Mouse (Mus musculus) adrenal gland, adult 2 months (tissue): ENCODE data around the gene Evc2. TPM values are rescaled to one million over a fixed set of nuclear protein-coding genes. Genes with fewer than 3 reads are reported as not detected.

Source experiments
- DNase-seq: peaks from one replicate; pipeline ENCODE4 v3.0.0; 2021
- long read RNA-seq: library from polyadenylated mRNA; stranded (forward); transcript quantifications from one replicate; pipeline ENCODE4 v2.0.0, GENCODE M21; 2021
- polyA plus RNA-seq: library from polyadenylated mRNA; depleted of rRNA; stranded (reverse); fragments of >200 nt; gene quantifications from 2 replicates; pipeline ENCODE4 v1.2.3, GENCODE M21; 2012; rRNA removed
- total RNA-seq, 2 experiments: library from RNA; stranded (reverse); gene quantifications; 2 replicates each; pipeline ENCODE4 v1.2.3; 2021

Gene Evc2
- total RNA-seq (10 to 100 TPM; 11.8 to 19.8 TPM), polyA plus RNA-seq (19.6 and 22.1 TPM in 2 replicates)
- long read RNA-seq, full-length matches to known transcripts, result 10 of 27 reads
- long read RNA-seq, partial matches to known transcripts, result 2 of 27 reads
- long read RNA-seq, other reads (novel, unspliced or antisense), result 15 of 27 reads

DNA sequence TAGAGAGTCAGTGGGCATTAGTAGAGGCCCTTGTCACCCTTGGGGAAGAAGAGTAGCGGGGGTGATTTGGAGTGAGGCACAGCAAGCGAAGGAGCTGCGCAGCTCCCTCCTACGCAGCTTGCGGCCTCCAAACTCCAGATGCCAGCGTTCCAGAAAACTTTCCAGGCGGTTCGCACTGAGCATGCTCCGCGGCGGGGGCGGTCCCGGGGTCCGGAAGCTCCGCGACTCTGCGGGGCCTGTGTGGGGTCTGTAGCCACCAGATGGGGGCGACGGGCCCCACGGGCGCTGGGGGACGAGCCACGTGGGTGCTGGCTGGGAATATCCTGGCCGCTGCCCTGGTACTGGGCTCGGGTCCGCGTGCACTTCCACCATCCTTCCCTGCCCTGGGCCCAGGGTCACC, at the start of gene Evc2:
Gene Evc2, plus strand, starts transcription at position 212 of the 400 bp plus-strand sequence.
- peak; percentile 89 for DNase-seq

DNA sequence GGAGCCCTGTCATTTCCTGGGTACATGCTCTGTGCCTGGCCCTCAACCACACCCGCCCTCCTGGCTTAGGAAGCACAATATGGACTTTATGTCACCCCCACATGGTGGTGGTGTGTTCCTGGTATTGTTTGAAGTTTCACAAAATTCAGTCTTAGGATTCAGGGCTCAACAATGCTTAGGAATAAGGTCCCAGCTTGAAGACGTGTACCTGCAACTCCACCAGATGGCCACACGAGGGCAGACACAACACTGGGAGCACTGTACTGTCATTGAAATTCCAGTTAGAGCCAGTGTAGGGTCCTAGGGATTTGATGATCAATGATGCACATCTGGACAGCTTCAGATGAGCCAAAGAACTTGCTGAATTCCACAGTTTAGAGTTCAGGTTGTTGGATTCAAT, 49.1 kb upstream of the Evc2 start:
- DNase-seq, result peak; percentile 28

DNA sequence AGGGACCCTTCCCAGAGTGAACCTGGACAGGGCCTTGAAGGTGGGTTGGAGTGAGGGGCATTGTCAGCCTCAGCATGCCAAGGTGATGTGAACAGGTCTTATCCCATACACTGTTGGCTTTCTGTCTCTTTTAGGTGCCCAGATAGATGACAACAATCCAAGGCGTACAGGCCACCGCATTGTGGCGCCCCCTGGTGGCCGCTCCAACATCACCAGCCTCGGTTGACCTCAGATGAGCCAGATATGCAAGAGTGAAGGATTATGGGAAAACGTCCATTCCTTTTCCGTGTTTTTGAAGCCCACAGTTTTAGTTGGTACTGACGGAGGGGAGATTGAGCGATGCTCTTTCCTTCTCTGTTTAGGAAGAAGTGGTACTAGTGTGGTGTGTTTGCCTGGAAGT, 47.3 kb upstream of the Evc2 start:
- DNase-seq, result no peak

DNA sequence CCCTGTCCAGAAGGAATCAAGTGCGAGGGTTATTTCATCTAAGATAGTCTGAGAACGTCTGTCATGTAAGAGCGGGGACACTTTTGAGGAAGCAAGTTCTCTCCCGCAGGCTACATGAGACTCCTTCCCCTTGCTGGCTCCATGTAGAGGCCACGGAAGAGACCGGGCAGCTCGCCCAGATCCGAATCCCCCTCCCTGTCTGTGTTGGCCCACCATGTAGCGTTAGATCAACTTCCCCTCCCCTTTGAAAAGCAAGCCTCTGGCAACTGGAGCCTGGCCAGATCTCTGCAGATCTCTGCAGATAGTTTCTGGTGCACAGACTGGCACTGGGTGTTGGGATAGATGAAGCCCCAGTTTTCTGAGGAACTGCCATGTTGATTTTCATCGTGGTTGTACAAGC, 41.6 kb upstream of the Evc2 start:
- no peak for DNase-seq

DNA sequence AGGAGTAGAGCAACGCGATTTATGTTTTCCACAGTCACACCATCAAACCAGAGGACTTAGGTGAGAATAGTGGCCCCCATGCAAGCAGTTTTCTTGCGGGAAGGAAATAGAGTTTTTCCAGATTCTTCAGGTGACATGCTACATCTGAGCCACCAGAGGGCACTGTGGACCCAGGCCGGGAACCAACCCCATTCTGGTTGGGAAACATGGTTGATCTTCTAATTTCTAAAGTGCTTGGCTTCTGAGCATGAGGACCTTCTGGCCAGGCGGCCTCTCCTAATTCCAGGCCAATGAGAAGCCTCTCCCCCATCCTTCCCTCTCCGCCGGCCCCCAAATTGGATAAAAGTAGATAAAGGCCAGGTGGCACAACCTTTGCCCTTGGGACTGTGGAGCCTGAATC, 39.9 kb upstream of the Evc2 start:
- DNase-seq, result peak; percentile 20

DNA sequence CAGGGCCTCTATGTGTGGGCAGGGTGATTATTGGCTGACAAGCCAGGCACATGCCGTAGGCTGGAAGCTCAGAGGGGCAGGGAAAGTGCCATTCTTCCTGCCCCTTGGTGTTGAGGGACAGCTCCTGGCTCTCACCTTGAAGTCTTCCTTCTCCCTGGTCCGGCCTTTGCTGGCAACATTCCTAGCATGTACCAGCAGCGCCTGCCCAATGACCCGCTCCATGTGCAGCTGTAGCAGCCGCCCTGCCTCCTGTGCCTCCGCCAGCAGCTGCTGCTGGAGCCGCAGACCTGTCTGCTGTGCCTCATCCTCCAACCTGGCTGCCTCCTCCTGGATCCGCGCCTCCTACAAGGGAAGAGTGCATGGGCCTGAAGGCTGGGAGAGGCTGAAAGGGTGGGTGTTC, 28.3 kb upstream of the Evc2 start:
- no peak for DNase-seq

DNA sequence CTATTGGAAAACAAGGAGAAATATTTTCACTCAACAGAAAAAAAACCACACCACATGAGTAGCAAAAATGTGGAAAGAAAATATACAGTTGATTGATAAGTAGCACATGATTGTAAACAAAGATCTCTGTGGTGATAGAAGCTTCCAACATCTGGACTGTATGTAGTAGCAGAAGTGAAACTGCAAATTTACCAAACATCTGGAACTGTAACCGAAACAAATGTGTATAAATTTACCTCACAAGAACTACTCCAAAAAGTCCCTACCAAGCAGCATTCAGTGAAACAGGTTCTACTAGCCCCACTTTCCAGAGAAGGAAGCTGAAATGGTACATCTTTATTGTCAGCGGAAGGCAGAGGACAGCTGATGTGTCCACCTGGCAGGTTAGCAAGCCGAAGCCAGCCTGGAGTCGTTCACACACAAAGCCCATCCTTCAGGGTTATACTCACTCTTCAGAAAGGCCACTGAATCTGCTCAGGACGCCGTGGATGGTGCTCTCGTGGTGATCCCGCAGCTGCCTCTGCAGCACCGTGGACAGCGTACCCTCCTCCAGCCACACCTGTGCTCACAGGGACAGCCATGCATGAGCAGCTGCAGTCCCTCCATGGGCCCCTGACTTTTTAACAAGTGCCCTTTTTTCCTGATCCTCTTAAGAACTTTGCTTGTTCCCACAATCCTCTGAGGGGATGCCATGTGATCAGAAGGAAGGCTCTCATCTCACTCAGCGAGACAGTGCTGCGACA, 25.1 kb upstream of the Evc2 start:
- DNase-seq, result no peak

DNA sequence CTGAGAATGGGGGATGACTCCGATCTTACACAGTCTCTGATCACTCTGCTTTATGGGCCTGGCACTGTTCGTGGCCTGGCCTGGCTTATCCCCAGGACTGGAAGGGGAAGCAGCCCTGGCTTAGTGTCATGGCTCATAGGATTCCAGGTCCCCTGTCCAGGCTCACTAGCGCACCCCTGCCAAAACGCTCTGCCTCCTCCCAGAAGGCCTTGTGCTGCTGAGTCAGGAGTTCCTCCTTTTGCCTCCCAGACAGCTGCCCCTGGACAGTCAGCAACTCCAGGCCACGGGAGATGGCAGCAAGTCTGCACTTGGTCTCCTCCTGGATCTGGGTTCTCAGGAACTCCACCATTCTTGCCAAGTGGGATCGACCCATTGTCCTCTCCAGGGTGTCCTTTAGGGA, 19.6 kb upstream of the Evc2 start:
- no peak for DNase-seq

DNA sequence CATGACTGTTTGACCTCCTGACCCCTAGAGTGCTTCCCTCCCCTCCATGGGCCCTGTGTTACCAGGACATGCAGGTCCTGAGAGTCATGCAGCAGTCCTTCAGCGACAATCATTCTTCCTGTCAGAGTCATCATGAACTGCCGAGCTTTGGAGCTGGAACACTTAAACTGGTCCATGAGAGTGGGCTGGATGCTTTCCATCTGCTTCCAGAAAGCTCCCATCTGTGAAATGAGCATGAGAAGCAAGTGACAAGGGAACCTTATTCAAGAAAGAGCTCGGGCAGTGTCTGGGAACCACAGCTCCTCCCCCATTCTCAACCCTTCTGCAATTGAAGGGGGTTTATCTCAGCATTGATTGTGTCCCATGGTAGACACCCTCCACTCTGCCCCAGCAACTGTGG, 18.1 kb upstream of the Evc2 start:
- no peak for DNase-seq

DNA sequence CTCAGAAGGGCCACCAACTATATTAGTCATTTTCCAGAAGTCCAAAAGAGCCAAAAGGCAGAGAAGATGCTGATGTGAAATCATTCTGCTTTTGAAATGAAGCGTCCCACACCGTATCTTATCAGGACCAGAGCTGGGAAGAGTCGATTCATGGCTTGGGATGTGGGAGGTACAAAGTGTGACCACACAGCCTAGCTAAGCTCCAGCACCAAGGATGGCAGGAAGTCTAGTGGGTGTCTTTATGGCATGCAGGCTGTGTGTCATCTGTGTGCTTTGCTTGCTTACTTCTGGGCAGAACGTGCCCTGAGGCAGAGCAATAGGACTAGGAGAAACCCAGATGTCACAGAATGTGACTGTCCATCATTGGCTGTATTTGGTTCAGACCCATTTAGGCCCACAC, 17.5 kb upstream of the Evc2 start:
- DNase-seq, result no peak

DNA sequence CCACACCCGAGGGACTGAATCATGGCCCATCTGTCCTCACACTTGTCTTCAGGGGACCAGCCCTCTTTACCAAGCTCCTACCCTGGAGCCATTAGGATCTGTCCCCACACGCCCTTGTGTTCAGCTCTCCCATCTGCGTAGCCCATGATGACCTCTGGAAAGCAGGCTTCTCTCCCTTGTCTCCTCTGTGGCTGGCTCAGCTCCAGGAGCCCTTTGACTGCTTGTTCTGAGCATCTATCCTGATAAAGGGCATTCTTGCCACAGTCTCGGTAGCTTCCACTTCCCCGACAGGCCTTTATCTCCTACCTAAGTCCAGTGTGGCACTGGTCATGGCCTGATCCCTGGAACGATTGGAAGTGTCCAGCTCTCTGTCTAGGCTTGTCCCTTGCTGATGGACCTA, 11.6 kb upstream of the Evc2 start:
- DNase-seq, result no peak

DNA sequence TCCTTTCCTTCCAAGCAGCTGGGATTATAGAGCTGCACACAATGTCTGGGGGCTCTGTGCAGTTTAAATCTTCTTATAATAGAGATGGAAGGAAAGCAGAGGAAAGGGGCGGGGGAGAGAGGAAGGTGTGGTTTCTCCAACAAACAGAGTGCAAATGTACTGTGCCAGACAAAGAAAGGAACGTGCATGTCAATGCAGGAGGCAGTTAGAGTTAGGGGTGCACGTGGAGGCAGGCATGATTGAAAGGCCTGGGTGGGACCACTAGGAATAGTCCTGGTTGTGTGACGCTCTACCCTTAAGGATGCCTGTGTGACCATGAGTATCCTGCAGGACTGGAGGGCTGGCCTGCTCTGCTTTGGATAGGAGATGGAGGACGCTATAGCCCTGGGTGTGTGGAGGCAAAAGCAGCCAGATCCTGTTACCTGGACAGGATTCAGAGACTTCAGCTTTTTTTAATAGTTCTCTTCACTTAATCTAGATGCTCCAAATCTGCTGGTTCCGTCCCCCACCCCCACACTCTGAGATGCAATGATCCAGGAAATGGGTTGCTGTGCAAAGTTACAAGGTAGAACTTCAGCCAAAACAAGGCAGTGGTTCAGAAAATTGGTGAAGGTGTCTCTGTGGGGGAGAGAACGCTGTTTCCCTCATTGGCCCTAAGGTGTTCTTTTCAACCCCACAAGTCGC, 7.7 kb upstream of the Evc2 start:
- no peak for DNase-seq

DNA sequence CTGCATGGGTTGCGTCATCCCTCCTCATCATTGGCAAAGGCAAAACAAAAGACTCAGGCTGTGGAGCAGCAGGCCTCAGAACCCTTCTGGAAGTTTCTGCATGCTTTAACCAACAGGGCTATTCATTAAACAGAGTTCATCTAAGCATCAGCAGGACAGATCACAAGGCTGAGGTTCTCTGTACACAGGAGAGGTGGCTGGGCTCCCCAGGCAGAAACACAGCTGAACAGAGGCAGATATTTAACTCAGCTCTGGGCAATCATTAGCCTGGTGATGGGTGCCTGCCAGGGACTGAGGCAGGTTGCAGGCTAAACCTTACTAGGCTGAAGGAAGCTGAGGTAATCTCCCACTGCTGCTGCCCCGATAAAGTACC, 7.2 kb upstream of the Evc2 start:
- DNase-seq, result no peak

DNA sequence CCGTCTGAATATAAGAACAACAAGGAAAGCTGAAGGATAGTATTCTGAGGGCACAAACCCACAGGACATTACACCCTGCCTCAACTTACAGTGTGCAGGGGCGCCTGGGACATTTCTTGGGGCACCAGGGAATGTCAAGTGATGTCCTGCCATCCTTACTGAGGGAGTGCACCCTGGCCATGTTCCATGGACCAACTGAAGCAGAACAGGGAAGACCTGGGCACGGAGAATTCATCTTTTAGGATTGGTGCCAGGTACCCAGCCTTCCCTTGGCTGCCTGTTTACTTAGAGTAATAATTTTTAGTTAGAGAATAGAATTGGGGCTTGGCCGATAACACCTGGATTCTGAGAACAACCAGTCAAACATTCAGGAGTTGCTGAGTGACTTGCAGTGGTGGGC, 6.2 kb upstream of the Evc2 start:
- no peak for DNase-seq

DNA sequence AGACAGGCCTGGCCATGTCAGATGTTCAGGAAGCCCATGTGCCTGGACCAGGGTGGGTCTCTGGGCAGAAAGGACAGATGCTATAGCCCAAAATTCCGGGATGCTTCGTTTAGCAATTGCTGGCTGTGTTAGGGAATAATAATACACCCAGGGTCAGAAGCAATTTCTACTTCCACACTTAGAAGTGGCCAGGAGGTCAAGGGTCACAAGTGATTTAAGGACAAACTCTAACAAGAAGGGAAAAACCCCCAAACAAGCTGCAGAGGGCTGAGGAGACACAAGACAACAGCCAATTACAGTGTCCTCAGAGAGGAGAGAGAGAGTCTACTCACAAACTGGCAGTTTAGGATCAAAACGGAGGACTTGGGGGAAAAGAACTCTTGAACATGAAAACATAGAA, 3.2 kb upstream of the Evc2 start:
- DNase-seq, result no peak

DNA sequence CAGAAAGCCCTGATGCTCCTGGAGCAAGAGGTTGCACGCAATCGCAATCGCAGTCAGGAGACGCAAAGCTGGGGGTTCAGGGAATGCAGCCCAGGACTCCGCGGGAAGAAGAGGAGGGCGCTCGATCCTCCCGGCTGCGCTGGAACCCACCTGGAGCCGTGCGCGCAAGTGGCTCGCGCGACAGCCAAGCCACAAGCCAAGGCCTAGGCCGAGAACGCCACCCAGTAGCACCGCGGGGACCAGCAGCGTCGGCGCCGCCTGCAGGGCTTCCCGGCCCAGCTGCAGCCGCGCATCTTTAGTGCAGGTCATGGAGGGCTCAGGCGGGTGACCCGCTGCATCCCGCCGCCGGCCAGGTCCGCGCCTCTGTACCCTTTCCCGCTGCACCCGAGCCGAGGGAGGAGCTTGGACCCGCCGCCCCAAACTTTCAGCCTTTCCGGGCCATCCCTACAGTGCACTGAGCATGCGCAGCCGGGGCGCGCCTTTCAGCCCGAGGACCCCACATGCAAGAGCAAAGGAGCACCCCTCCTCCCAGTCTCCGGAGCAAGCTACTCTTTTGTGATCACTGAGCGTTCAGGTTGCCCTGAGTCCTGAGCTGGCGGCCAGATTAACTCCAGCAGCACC, 1.7 kb upstream of the Evc2 start, which contains the start of gene Evc:
Gene Evc, minus strand, starts transcription at position 410 of the 621 bp plus-strand sequence.
- peak; percentile 82 for DNase-seq

DNA sequence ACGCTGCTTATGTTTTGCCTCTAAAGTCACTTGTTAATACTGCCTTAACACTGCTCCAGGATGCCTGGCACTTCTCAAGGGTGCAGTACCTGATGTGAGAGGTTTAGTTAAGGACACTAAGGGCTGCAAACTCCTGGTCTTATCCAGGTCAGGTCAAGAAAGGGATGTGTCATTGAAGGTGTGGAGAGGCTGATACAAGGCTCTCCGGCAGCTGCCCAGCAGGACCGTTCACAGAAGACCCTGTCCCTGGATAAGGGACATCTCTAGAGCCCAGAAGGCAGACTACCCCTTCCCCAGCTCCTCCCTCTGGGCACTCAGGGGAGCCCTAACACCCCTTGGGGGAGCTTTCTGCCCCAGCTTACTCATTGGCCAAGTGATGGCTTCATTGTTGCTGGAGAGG, 603 bp upstream of the Evc2 start:
- DNase-seq, result no peak

DNA sequence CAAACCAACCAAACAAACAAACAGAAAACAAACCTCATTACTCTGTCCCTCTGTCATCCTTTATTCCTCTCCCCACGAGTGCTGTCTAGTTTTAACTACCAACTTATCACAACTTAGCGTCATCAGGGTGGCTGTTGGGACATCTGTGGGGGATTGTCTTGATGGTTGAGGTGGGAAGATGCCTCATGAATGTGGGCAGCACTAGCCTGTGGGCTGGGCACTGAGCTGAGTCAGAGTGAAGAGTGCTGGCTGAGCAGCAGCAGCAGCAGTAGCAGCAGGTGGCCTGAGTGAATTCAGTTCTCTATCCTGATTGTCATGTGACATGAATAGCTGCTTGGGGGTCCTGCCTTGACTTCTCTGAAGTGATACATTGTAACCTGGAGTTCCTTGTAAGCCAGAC, 5.7 kb downstream of the Evc2 start:
- DNase-seq, result no peak

DNA sequence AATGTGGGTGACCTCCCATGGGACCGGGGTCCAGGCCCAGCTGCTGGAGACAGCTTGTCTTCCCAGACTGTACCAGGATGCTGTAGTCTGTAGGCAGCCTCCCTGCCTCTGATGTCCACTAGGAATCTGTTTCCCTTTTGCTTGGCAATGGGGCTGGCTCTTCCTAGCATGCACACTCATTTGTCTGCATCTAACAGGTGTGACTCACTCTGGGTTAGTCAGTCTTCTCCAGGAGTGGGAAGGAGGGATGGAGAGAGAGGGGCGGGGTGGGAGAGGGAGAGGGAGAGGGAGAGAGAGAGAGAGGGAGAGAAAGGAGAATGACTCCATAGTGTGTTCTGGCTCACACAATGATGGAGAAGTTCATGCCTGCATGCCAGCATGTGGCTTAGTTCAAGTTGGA, 13.5 kb downstream of the Evc2 start:
- no peak for DNase-seq

DNA sequence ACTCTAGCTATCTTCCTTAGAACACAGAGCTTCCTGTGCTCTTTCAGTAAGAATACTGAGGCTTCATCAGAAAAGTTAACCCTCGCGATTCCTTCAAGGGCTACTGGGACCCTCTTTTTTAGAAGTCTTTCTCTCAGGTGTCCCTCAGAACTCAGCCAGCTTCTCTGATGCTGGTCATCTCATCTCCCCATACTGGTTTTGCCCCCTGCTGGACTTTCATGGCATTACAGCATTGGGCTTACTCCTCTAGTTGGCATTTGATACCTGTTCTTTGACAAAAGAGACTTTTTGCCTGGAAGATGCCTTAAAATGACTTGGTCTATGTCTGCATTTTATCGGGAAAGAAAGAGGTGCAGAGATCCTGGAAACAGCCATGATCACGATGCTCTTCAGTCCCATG, 16.1 kb downstream of the Evc2 start:
- DNase-seq, result peak; percentile 53

DNA sequence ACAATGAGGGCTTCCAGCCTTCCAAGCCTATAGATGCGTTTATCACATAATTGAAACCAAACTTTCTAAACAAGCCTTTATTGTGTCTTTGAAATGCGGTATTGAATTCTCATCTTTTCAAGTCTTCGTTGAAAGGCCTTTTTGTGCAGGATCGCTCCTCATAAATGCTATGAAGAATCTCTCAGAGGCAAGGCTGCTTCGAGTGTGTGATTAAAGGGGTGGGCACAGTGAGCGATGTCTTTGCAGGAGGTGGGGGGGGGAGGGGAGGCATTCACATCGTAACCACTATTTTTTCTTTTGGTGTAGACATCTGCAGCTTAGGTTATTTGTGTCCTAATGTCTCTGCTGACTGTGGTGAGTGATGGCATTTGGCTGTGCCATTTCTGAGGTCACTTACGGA, 17.7 kb downstream of the Evc2 start:
- DNase-seq, result no peak

DNA sequence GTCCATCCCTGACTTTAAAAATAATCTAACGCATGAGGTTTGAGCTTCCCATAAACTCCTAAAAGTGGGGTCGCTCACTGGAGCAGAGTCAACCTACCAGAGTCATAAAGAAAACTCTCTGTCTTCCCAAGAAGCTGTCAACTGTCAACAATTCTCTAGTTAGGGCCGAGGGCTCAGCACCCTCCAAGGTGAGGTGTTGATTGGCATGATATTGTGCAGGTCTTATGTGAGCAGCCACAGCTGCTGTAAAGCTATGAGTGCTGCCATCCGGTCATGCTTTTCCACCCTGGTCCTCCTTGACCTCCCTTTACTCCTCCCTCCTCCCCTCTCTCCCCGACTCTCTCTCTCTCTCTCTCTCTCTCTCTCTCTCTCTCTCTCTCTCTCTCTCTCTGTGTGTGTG, 24.3 kb downstream of the Evc2 start:
- no peak for DNase-seq

DNA sequence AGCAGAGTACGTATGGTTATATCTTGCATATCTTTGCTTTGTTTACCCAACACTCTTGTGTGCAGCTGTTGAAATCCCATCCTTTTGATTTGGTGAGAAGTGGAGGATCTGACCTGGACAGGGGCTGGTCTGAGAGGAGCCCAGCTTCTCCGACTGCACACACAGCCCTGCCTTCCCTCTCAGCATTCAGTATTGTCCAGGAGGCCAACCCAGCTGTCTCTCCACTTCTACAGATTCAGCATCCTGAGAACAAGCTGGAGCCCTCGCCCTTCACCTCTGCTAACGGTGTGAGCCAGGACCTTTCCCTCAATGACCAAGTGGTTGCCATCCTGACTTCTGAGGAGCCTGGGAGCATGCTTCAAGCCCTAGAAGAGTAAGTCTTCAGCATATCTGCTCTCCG, 25.0 kb downstream of the Evc2 start:
- no peak for DNase-seq
